Mouse (Mus musculus) hindbrain, embryonic 13.5 days (tissue): ENCODE data around the gene Lrrk1. TPM values are rescaled to one million over a fixed set of nuclear protein-coding genes. Genes with fewer than 3 reads are reported as not detected.

Source experiments
- ATAC-seq: fragments of 200-750 bp; cut with Nextera tagmentation; 2 replicates; pipeline ENCODE4 v1.8.0; 2017; ENCODE audit warnings: moderate TSS enrichment; ENCODE audit not compliant: low FRiP score
- H3K27ac ChIP-seq: fragments of 300-500 bp; sonication (generic); 2 replicates; pipeline ENCODE4 v1.5.1; 2015; ENCODE audit warnings: inconsistent platforms, mild to moderate bottlenecking, moderate library complexity
- H3K27me3 ChIP-seq: fragments of 300-500 bp; sonication (generic); 2 replicates; pipeline ENCODE4 v1.6.1; 2015; ENCODE audit warnings: mild to moderate bottlenecking, inconsistent platforms
- H3K36me3 ChIP-seq: fragments of 300-500 bp; sonication (generic); 2 replicates; pipeline ENCODE4 v1.6.1; 2015; ENCODE audit warnings: mild to moderate bottlenecking, inconsistent platforms
- H3K4me1 ChIP-seq: fragments of 300-500 bp; sonication (generic); replicated peaks from 2 replicates; pipeline ENCODE4 v1.6.1; 2015; ENCODE audit warnings: inconsistent platforms
- H3K4me2 ChIP-seq: fragments of 300-500 bp; sonication (generic); 2 replicates; pipeline ENCODE4 v1.6.1; 2015; ENCODE audit warnings: inconsistent platforms, mild to moderate bottlenecking, moderate library complexity
- H3K4me3 ChIP-seq: fragments of 300-500 bp; sonication (generic); 2 replicates; pipeline ENCODE4 v1.5.1; 2015; ENCODE audit warnings: mild to moderate bottlenecking, inconsistent platforms
- H3K9ac ChIP-seq: fragments of 300-500 bp; sonication (generic); 2 replicates; pipeline ENCODE4 v1.6.1; 2015; ENCODE audit warnings: mild to moderate bottlenecking, inconsistent platforms
- H3K9me3 ChIP-seq: fragments of 300-500 bp; sonication (generic); 2 replicates; pipeline ENCODE4 v1.6.1; 2016; ENCODE audit warnings: inconsistent platforms
- WGBS: fragments of 180-500 bp; shearing (Covaris S2); methylation state at CpG from one replicate; pipeline ENCODE4 v1.1.7; 2015; 5-methylcytosine and 5-hydroxymethylcytosine counted together
- polyA plus RNA-seq: library from polyadenylated mRNA; unstranded; fragments of >200 nt; fragmentation: Nextera tagmentation; extraction: Ambion mirVana; gene quantifications from 2 replicates; pipeline ENCODE4 v1.2.1, GENCODE M21; 2015

Gene Lrrk1
- polyA plus RNA-seq, 1 experiment from 2014 or later = 4.6 TPM

- H3K4me3 ChIP-seq = no peak overlapping the region
- no peak overlapping the region for H3K4me2 ChIP-seq
- H3K9me3 ChIP-seq = no peaks in the 10 kb centered on the region
- no peak for ATAC-seq
- H3K9ac ChIP-seq = no peak overlapping the region
- no peaks in the 10 kb centered on the region; the same call in 1 of the 2 replicates for H3K27me3 ChIP-seq
- 83% methylated on average over 3 of the region's 3 CpGs for WGBS
- no peak overlapping the region for H3K27ac ChIP-seq
- no peaks in the 10 kb centered on the region; the same call in 1 of the 2 replicates for H3K4me1 ChIP-seq
- no peaks in the 10 kb centered on the region for H3K36me3 ChIP-seq
These were observed 14.8 kb downstream of the Lrrk1 start for GRCm38 (mm10) chr7:66373391-66373790.

GRCm38 (mm10) chr7:66370970-66371369 is 17.2 kb downstream of the Lrrk1 start:
- Histone ChIP-seq H3K27me3 (no peaks in the 10 kb centered on the region; the same call in 1 of the 2 replicates), H3K4me3 (no peak overlapping the region), H3K36me3 (no peaks in the 10 kb centered on the region), H3K4me1 (no peaks in the 10 kb centered on the region), H3K27ac (no peak overlapping the region), H3K9me3 (no peaks in the 10 kb centered on the region), H3K9ac (no peak overlapping the region), H3K4me2 (no peak overlapping the region)
- WGBS = 89% methylated on average over 6 of the region's 6 CpGs
- no peak for ATAC-seq

DNA sequence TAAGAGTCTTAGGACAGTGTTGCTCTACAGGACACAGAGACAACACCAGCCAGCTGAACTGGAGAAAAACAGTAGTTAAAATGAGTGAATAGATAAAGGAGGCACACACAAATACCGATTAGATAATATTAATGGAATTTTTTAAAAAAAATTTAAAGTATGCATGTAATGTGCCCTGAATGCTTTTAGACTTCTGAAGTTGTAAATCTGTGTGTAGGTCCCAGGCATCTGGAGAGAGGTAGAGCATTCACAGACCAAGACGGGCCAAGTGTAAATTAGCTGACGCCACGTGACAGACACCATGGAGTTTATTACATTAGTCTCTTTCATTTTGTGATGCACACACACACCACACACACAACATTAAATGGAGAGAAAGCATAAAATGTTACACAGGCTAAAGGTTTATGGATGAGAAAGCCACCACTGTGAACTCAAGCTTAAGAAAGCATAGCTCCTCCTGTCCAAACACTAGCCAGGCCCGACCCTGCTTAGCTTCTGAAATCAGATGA is 18.2 kb downstream of the Lrrk1 start:
- no peak overlapping the region for H3K27ac ChIP-seq
- no peaks in the 10 kb centered on the region for H3K9me3 ChIP-seq
- ATAC-seq = no peak
- no peaks in the 10 kb centered on the region for H3K27me3 ChIP-seq
- no peak overlapping the region for H3K4me3 ChIP-seq
- no peak overlapping the region for H3K9ac ChIP-seq
- 74% methylated on average over 5 of the region's 5 CpGs for WGBS
- H3K4me1 ChIP-seq = no peaks in the 10 kb centered on the region
- H3K4me2 ChIP-seq = no peak overlapping the region
- no peaks in the 10 kb centered on the region for H3K36me3 ChIP-seq

- Histone ChIP-seq H3K27ac (no peak overlapping the region), H3K4me3 (no peak overlapping the region), H3K27me3 (no peaks in the 10 kb centered on the region), H3K4me2 (no peak overlapping the region), H3K9ac (no peak overlapping the region), H3K36me3 (no peaks in the 10 kb centered on the region), H3K4me1 (no peaks in the 10 kb centered on the region), H3K9me3 (no peaks in the 10 kb centered on the region)
- 83% methylated on average over 5 of the region's 5 CpGs for whole genome bisulfite sequencing
- no peak for ATAC-seq
These were observed 18.8 kb downstream of the Lrrk1 start for GRCm38 (mm10) chr7:66369071-66369933.

DNA sequence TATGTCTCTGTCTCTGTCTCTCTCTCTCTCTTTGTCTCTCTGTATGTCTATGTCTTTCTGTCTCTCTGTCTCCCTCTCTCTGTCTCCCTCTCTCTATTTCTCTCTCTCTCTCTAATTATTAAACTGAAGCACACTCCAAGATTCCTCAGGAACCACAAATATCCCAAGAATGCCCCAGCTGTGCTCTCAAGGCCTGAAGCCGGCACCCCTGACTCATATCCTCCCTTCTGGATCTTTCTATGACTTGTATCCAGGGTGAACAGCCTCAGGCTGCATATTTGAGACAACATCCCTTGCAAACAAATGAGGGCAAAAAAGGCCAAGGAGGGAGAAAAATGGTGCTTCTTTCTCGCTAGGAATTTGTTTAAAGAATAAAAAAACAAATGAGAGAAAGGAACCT is 22.2 kb downstream of the Lrrk1 start, which contains the start of gene Gm10974:
Gm10974 (plus strand) TSS at position 2 of the 400 bp plus-strand sequence.
- Histone ChIP-seq H3K4me1 (no peaks in the 10 kb centered on the region), H3K27me3 (no peaks in the 10 kb centered on the region), H3K27ac (no peak within 1 kb of the TSS), H3K36me3 (no peaks in the 10 kb centered on the region), H3K9me3 (0 out of 2 replicates have a peak, but pooled peaks cover 3% of the 10 kb centered on the region), H3K9ac (no peak within 1 kb of the TSS), H3K4me3 (no peak within 1 kb of the TSS), H3K4me2 (no peak within 1 kb of the TSS)
- ATAC-seq = no peak
- 62% methylated on average over 2 of the region's 2 CpGs for WGBS

GRCm38 (mm10) chr7:66365411-66365810 is 22.7 kb downstream of the Lrrk1 start:
- peaks cover 6% of the 10 kb centered on the region; the same call in 1 of the 2 replicates for H3K9me3 ChIP-seq
- ATAC-seq = no peak
- H3K4me2 ChIP-seq = no peak overlapping the region
- WGBS = 80% methylated on average over 2 of the region's 2 CpGs
- H3K9ac ChIP-seq = no peak overlapping the region
- H3K36me3 ChIP-seq = no peaks in the 10 kb centered on the region
- H3K27ac ChIP-seq = no peak overlapping the region
- H3K27me3 ChIP-seq = no peaks in the 10 kb centered on the region
- no peak overlapping the region for H3K4me3 ChIP-seq
- no peaks in the 10 kb centered on the region for H3K4me1 ChIP-seq

DNA sequence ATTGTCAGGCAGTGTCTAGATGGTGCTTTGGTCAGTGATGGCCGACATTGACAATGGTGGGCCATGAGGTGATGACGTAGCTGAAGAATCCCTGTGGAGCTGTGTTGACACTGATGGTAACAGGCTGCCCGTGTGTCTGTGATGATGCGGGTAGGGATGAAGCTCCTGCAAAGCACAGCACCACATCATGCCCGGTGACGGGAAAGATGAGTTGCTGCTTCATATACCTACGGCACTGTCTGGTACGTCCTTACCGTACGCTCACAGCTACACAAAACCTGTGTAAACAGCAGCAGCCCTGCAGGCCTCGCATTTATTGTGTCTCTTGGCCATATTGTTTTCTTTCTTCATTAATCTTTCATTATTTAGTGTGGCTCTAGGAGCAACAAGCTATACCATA is 23.7 kb downstream of the Lrrk1 start:
- WGBS = 93% methylated on average over 11 of the region's 11 CpGs
- Histone ChIP-seq H3K27me3 (no peaks in the 10 kb centered on the region), H3K4me1 (no peaks in the 10 kb centered on the region), H3K36me3 (no peaks in the 10 kb centered on the region), H3K9me3 (peaks cover 6% of the 10 kb centered on the region; the same call in 1 of the 2 replicates), H3K4me2 (no peak overlapping the region), H3K4me3 (no peak overlapping the region), H3K9ac (no peak overlapping the region), H3K27ac (no peak overlapping the region)
- ATAC-seq = no peak

DNA sequence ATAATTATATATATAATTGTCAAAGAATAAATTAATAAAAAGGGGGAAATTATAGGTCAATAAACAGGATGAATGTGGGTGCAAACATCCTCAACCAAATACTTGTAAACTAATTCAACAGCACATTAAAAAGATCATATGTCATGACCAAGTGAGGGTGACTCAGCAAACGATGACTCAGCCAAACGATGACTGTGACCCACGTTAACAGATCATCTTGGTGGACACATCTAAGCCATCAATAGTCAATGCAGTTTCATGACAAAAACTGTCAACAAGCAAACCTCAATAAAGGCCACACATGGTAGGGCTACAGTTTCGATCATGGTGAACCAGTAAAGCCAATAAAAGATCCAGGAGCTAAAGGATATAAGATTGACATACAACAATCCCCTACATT is 29.1 kb downstream of the Lrrk1 start:
- no peak overlapping the region for H3K4me3 ChIP-seq
- H3K27ac ChIP-seq = no peak overlapping the region
- H3K9me3 ChIP-seq = peaks cover 6% of the 10 kb centered on the region; the same call in 1 of the 2 replicates
- H3K4me1 ChIP-seq = no peaks in the 10 kb centered on the region
- H3K27me3 ChIP-seq = no peaks in the 10 kb centered on the region
- no peak overlapping the region for H3K4me2 ChIP-seq
- H3K36me3 ChIP-seq = no peaks in the 10 kb centered on the region
- no peak for ATAC-seq
- WGBS = 97% methylated on average over 4 of the region's 4 CpGs
- H3K9ac ChIP-seq = no peak overlapping the region

DNA sequence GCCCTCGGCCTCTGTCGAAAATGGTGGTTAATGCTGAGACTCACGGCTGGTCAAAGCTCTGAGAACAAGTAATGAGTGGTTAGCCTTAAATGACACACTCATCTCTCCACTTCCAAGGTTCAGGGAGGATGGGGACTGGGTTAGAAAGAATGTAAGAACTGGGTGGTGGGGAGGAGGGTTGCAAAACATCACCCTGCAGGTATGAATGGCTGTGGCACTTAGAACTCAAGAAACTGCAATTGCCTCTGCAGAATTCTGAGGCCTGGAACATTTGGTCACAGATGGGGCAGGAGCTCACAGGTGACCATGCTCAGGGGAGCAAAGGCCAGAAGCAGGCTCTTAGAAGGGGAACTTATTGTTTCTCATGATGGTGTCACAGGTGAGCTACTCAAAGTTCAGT is 29.7 kb downstream of the Lrrk1 start:
- Histone ChIP-seq H3K27me3 (no peaks in the 10 kb centered on the region), H3K4me3 (no peak overlapping the region), H3K9ac (no peak overlapping the region), H3K27ac (no peak overlapping the region), H3K36me3 (no peaks in the 10 kb centered on the region), H3K9me3 (peaks cover 6% of the 10 kb centered on the region; the same call in 1 of the 2 replicates), H3K4me1 (no peaks in the 10 kb centered on the region), H3K4me2 (no peak overlapping the region)
- no peak for ATAC-seq
- 93% methylated on average over 3 of the region's 3 CpGs for WGBS

GRCm38 (mm10) chr7:66355791-66356522 is 32.2 kb downstream of the Lrrk1 start:
- WGBS = 90% methylated on average over 8 of the region's 8 CpGs
- no peaks in the 10 kb centered on the region for H3K27me3 ChIP-seq
- no peak overlapping the region for H3K9ac ChIP-seq
- no peak overlapping the region for H3K27ac ChIP-seq
- H3K9me3 ChIP-seq = peaks cover 3% of the 10 kb centered on the region; the same call in 1 of the 2 replicates
- no peaks in the 10 kb centered on the region for H3K36me3 ChIP-seq
- ATAC-seq = no peak
- H3K4me1 ChIP-seq = no peaks in the 10 kb centered on the region
- no peak overlapping the region for H3K4me2 ChIP-seq
- no peak overlapping the region for H3K4me3 ChIP-seq

GRCm38 (mm10) chr7:66354911-66355310 is 33.2 kb downstream of the Lrrk1 start:
- ATAC-seq = no peak
- Histone ChIP-seq H3K4me3 (no peak overlapping the region), H3K4me1 (no peaks in the 10 kb centered on the region), H3K27ac (no peak overlapping the region), H3K4me2 (no peak overlapping the region), H3K36me3 (no peaks in the 10 kb centered on the region), H3K9me3 (no peaks in the 10 kb centered on the region), H3K27me3 (no peaks in the 10 kb centered on the region), H3K9ac (no peak overlapping the region)
- WGBS = 62% methylated on average over 3 of the region's 3 CpGs

GRCm38 (mm10) chr7:66351074-66351473 is 37.1 kb downstream of the Lrrk1 start:
- no peak overlapping the region for H3K4me3 ChIP-seq

More at GRCm38 (mm10) chr7:66351074-66351473, 37.1 kb downstream of the Lrrk1 start:
- no peaks in the 10 kb centered on the region for H3K36me3 ChIP-seq
- no peak overlapping the region for H3K9ac ChIP-seq
- no peaks in the 10 kb centered on the region for H3K9me3 ChIP-seq
- ATAC-seq = no peak
- no peak overlapping the region for H3K27ac ChIP-seq
- H3K4me1 ChIP-seq = peaks cover 11% of the 10 kb centered on the region
- no peaks in the 10 kb centered on the region for H3K27me3 ChIP-seq
- no peak overlapping the region for H3K4me2 ChIP-seq
- WGBS = 89% methylated on average over 4 of the region's 4 CpGs
